9 mouse cellular contexts compared by ENCODE assay signal in the genomic region with DNA sequence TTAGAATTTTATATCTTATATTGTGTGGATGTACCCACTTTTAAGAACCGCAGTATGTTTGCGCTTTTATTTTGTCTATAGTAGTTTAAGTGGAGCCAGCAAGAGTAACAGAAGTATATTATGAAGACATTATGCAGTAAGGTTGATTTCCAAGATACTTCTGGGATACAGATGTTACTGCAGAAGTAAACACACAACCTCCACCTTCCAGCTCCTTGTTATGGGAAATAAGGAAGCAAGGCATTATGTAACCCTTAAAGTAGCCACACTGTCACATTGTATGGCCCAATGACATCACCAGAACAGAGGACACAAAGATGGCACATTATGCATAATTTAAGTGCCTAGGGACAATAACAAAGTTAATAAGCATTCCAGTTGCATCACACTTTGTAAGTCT. TPM values are rescaled to one million over a fixed set of nuclear protein-coding genes. Genes with fewer than 3 reads are reported as not detected.
A peak's percentile ranks its signal among the peaks of the same experiment; 100 is the strongest.
DNase-seq lines count a peak whose midpoint lies in the region; ATAC-seq lines count a peak whose summit lies in the region.
"Had no signal": no experiment of that assay in that cellular context is flagged by ENCODE, and none has a peak within 500 bp of the region (broad histone marks: within the 10 kb centered on the region; RNA-seq: fewer than 3 reads in every experiment).

No protein-coding gene starts in this region.

- no peak overlapping the region for H3K27ac ChIP-seq in kidney, embryonic 16.5 days (ENCODE audit: low read length)
- H3K27ac ChIP-seq in embryonic facial prominence, embryonic 13.5 days = no peak overlapping the region
- H3K27ac ChIP-seq in hindbrain, embryonic 16.5 days (ENCODE audit: low read depth, low read length) = no peak overlapping the region

- H3K27me3 ChIP-seq in kidney, embryonic 16.5 days (ENCODE audit: insufficient read depth, low read length) = no peaks in the 10 kb centered on the region
- H3K27me3 ChIP-seq in embryonic facial prominence, embryonic 13.5 days = no peaks in the 10 kb centered on the region
- H3K27me3 ChIP-seq in hindbrain, embryonic 16.5 days (replicated peaks; ENCODE audit: control insufficient read depth, insufficient read depth, low read length) = no peaks in the 10 kb centered on the region

- no peaks in the 10 kb centered on the region for H3K9me3 ChIP-seq in kidney, embryonic 16.5 days (ENCODE audit: low read length)
- H3K9me3 ChIP-seq in embryonic facial prominence, embryonic 13.5 days = no peaks in the 10 kb centered on the region
- no peaks in the 10 kb centered on the region for H3K9me3 ChIP-seq in hindbrain, embryonic 16.5 days (ENCODE audit: control insufficient read depth, low read length)

- H3K4me2 ChIP-seq in kidney, embryonic 16.5 days (replicated peaks; ENCODE audit: low read depth, low read length) = peak overlapping the region; percentile 86
- peak overlapping the region; percentile 88 for H3K4me2 ChIP-seq in embryonic facial prominence, embryonic 13.5 days
- H3K4me2 ChIP-seq in hindbrain, embryonic 16.5 days (ENCODE audit: low read length) = peak overlapping the region; percentile 89; the same call in 1 of the 2 replicates

- H3K9ac ChIP-seq in kidney, embryonic 16.5 days (replicated peaks; ENCODE audit: low read length) = no peak overlapping the region
- H3K9ac ChIP-seq in embryonic facial prominence, embryonic 13.5 days = no peak overlapping the region
- H3K9ac ChIP-seq in hindbrain, embryonic 16.5 days (ENCODE audit: low read depth, low read length) = no peak overlapping the region

- H3K36me3 ChIP-seq in kidney, embryonic 16.5 days (ENCODE audit: insufficient read depth, low read length) = no peaks in the 10 kb centered on the region
- H3K36me3 ChIP-seq in embryonic facial prominence, embryonic 13.5 days = no peaks in the 10 kb centered on the region
- no peaks in the 10 kb centered on the region for H3K36me3 ChIP-seq in hindbrain, embryonic 16.5 days (ENCODE audit: control insufficient read depth, insufficient read depth, low read length)

- no peaks in the 10 kb centered on the region for H3K4me1 ChIP-seq in kidney, embryonic 16.5 days (ENCODE audit: insufficient read depth, low read length)
- no peaks in the 10 kb centered on the region for H3K4me1 ChIP-seq in embryonic facial prominence, embryonic 13.5 days
- H3K4me1 ChIP-seq in hindbrain, embryonic 16.5 days (ENCODE audit: control insufficient read depth, insufficient read depth, low read depth, low read length) = no peaks in the 10 kb centered on the region

- no peak for DNase-seq in kidney, adult 11 months
- no peak for DNase-seq in gastrocnemius, postnatal 4 days (ENCODE audit: low spot score in 2 of 2)
- DNase-seq in urinary bladder, postnatal 14 days (ENCODE audit: low spot score) = no peak
- no peak for DNase-seq in left cerebral cortex, adult 18-20 months (ENCODE audit: low spot score in 2 of 2)

- H3K4me3 ChIP-seq in kidney, embryonic 16.5 days (ENCODE audit: low read length) = peak overlapping the region; percentile 68; the same call in 1 of the 2 replicates
- H3K4me3 ChIP-seq in embryonic facial prominence, embryonic 13.5 days = peak overlapping the region; percentile 66
- H3K4me3 ChIP-seq in hindbrain, embryonic 16.5 days (ENCODE audit: low read length) = no peak overlapping the region

- 96% methylated on average over 2 of the region's 2 CpGs for WGBS in kidney, embryonic 16.5 days
- 89% methylated on average over 2 of the region's 2 CpGs for WGBS in embryonic facial prominence, embryonic 13.5 days
- WGBS in hindbrain, embryonic 16.5 days = 91% methylated on average over 2 of the region's 2 CpGs

- ATAC-seq in kidney, embryonic 16.5 days (ENCODE audit: low FRiP score, low TSS enrichment) = no peak
- no peak for ATAC-seq in embryonic facial prominence, embryonic 13.5 days (ENCODE audit: insufficient number of reproducible peaks, insufficient read depth, low FRiP score, low TSS enrichment, low read depth)
- 0 out of 2 replicates have a peak, but pooled peaks have one; percentile 20 for ATAC-seq in hindbrain, embryonic 16.5 days
- 0 out of 2 replicates have a peak, but pooled peaks have one; percentile 43 for ATAC-seq in monocyte, adult 5-6 weeks (replicated peaks; ENCODE audit: insufficient number of reproducible peaks, low FRiP score, low TSS enrichment, poor library complexity, severe bottlenecking)

RNA-seq across cellular contexts. Expression of a gene that starts 1.2 kb away (rescaled TPM):
- 4.5 and 4.9 TPM in 2 replicates for polyA plus RNA-seq in kidney, embryonic 16.5 days (2015; fragmentation: Nextera tagmentation; extraction: Ambion mirVana)
- polyA plus RNA-seq in embryonic facial prominence, embryonic 13.5 days (2015; fragmentation: Nextera tagmentation; extraction: Ambion mirVana) = 4.8 and 5.1 TPM in 2 replicates
- 2.3 and 3.2 TPM in 2 replicates for polyA plus RNA-seq in hindbrain, embryonic 16.5 days (2015; fragmentation: Nextera tagmentation; extraction: Ambion mirVana)
- 2.9 to 15.8 TPM (median 4.9 TPM) in 3 replicates for total RNA-seq in monocyte, adult 5-6 weeks (2017)
- 1 to 10 TPM; 7.2 to 8.6 TPM for total RNA-seq in gastrocnemius, postnatal 4 days (2021)
- total RNA-seq in left cerebral cortex, adult 18-20 months (2021) = 1 to 10 TPM; 1.5 to 1.6 TPM
- total RNA-seq: MEL had no signal

Comparison
In these comparisons a context has a peak if more than half of its experiments do, and no peak if none do; other contexts are left out.
1. ATAC-seq: peak in hindbrain, embryonic 16.5 days (single experiment) and monocyte, adult 5-6 weeks (single experiment); none in kidney, embryonic 16.5 days (single experiment) and embryonic facial prominence, embryonic 13.5 days (single experiment).
2. Peak in every context shown above with its lines, with median percentiles within 50 percentile points of each other: H3K4me2 ChIP-seq.